Mouse (Mus musculus): ENCODE measurements around the gene Brd2. TPM values are rescaled to one million over a fixed set of nuclear protein-coding genes. Genes with fewer than 3 reads are reported as not detected.

Brd2 gene
- polyA plus RNA-seq, 2 experiments from 2014 or later: 99.8 to 116 TPM

- no peak for ATAC-seq
Observed at GRCm38 (mm10) chr17:34110309-34110708, 12.1 kb downstream of the Brd2 start.

- ATAC-seq: no peak
Observed at GRCm38 (mm10) chr17:34109806-34110195, 12.6 kb downstream of the Brd2 start.

- no peak for ATAC-seq
Observed at GRCm38 (mm10) chr17:34109038-34109805, 13.2 kb downstream of the Brd2 start.

GRCm38 (mm10) chr17:34108460-34108859 is 14.0 kb downstream of the Brd2 start:
- no peak for ATAC-seq

- ATAC-seq: no peak
Observed at GRCm38 (mm10) chr17:34107109-34107867, 15.1 kb downstream of the Brd2 start.

GRCm38 (mm10) chr17:34106555-34106954 is 15.9 kb downstream of the Brd2 start:
- ATAC-seq: no peak

- ATAC-seq: no peak
Observed at GRCm38 (mm10) chr17:34104804-34105203, 17.6 kb downstream of the Brd2 start.

GRCm38 (mm10) chr17:34102831-34103230 is 19.6 kb downstream of the Brd2 start:
- ATAC-seq: peak; percentile 64

GRCm38 (mm10) chr17:34101604-34102032 is 20.8 kb downstream of the Brd2 start:
- ATAC-seq: peak; percentile 78

- ATAC-seq: no peak
Observed at GRCm38 (mm10) chr17:34101185-34101584, 21.2 kb downstream of the Brd2 start.

- no peak for ATAC-seq
Observed at GRCm38 (mm10) chr17:34099531-34099930, 22.9 kb downstream of the Brd2 start.

- ATAC-seq: no peak
Observed at GRCm38 (mm10) chr17:34098709-34099479, 23.5 kb downstream of the Brd2 start.

- no peak for ATAC-seq
Observed at GRCm38 (mm10) chr17:34097272-34097671, 25.2 kb downstream of the Brd2 start.

GRCm38 (mm10) chr17:34096497-34097010 is 25.9 kb downstream of the Brd2 start:
- ATAC-seq: peak; percentile 25

- no peak for ATAC-seq
Observed at GRCm38 (mm10) chr17:34094283-34095035, 28.0 kb downstream of the Brd2 start.

- no peak for ATAC-seq
Observed at GRCm38 (mm10) chr17:34093199-34093874, 29.1 kb downstream of the Brd2 start.

GRCm38 (mm10) chr17:34092197-34092875 is 30.1 kb downstream of the Brd2 start, which contains the start of gene H2-Oa:
Gene H2-Oa (plus strand): TSS chr17:34092340.
- peak; percentile 48 for ATAC-seq

GRCm38 (mm10) chr17:34090923-34091322 is 31.5 kb downstream of the Brd2 start:
- ATAC-seq: no peak

GRCm38 (mm10) chr17:34088124-34088523 is 34.3 kb downstream of the Brd2 start:
- no peak for ATAC-seq

GRCm38 (mm10) chr17:34087386-34087785 is 35.0 kb downstream of the Brd2 start:
- ATAC-seq: no peak

- no peak for ATAC-seq
Observed at GRCm38 (mm10) chr17:34083104-34083503, 39.3 kb downstream of the Brd2 start.

All from activated CD4-positive, CD25-positive, alpha-beta regulatory T cell, adult 4 months (primary cell).